Mouse (Mus musculus) lung, embryonic 14.5 days (tissue): ENCODE measurements around the gene Tram2. TPM values are rescaled to one million over a fixed set of nuclear protein-coding genes. Genes with fewer than 3 reads are reported as not detected.

ENCODE experiments used
- ATAC-seq: fragments of 200-750 bp; cut with Nextera tagmentation; 2 replicates; pipeline ENCODE4 v1.8.0; 2017; ENCODE audit warnings: mild to moderate bottlenecking, moderate TSS enrichment, moderate library complexity; ENCODE audit not compliant: insufficient read depth
- DNase-seq: peaks from one replicate; pipeline ENCODE4 v3.0.0-alpha.2; 2015
- H3K27ac ChIP-seq: fragments of 300-500 bp; sonication (generic); 2 replicates; pipeline ENCODE4 v1.5.1; 2014; ENCODE audit warnings: low read depth, mild to moderate bottlenecking, moderate library complexity
- H3K27me3 ChIP-seq: fragments of 300-500 bp; sonication (generic); 2 replicates; pipeline ENCODE4 v1.6.1; 2014; ENCODE audit warnings: low read length, control low read depth; ENCODE audit not compliant: insufficient read depth
- H3K36me3 ChIP-seq: fragments of 300-500 bp; sonication (generic); 2 replicates; pipeline ENCODE4 v1.6.1; 2014; ENCODE audit warnings: control low read depth; ENCODE audit not compliant: insufficient read depth
- H3K4me1 ChIP-seq: fragments of 300-500 bp; sonication (generic); 2 replicates; pipeline ENCODE4 v1.6.1; 2014; ENCODE audit warnings: antibody characterized with exemption, control low read depth; ENCODE audit not compliant: insufficient read depth
- H3K4me2 ChIP-seq: fragments of 300-500 bp; sonication (generic); 2 replicates; pipeline ENCODE4 v1.6.1; 2014; ENCODE audit warnings: mild to moderate bottlenecking
- H3K4me3 ChIP-seq: fragments of 300-500 bp; sonication (generic); 2 replicates; pipeline ENCODE4 v1.5.1; 2014; ENCODE audit warnings: low read depth, low read length
- H3K9ac ChIP-seq: fragments of 300-500 bp; sonication (generic); 2 replicates; pipeline ENCODE4 v1.6.1; 2014
- H3K9me3 ChIP-seq: fragments of 300-500 bp; sonication (generic); 2 replicates; pipeline ENCODE4 v1.6.1; 2016; ENCODE audit warnings: low read depth, low read length, control low read depth
- CTCF ChIP-seq: IDR thresholded peaks from 2 replicates; pipeline ENCODE4 v1.5.1; 2016; ENCODE audit warnings: antibody characterized with exemption, low read depth
- WGBS: fragments of 180-500 bp; shearing (Covaris S2); extraction: QIAGEN DNeasy Blood & Tissue Kit; methylation state at CpG from one replicate; pipeline ENCODE4 v1.1.7; 2014; 5-methylcytosine and 5-hydroxymethylcytosine counted together
- polyA plus RNA-seq: library from polyadenylated mRNA; unstranded; fragments of >200 nt; fragmentation: Nextera tagmentation; extraction: Ambion mirVana; gene quantifications from 2 replicates; pipeline ENCODE4 v1.2.1, GENCODE M21; 2014

Gene Tram2
- polyA plus RNA-seq, 1 experiment from 2014 or later, result 11.5 TPM

DNA sequence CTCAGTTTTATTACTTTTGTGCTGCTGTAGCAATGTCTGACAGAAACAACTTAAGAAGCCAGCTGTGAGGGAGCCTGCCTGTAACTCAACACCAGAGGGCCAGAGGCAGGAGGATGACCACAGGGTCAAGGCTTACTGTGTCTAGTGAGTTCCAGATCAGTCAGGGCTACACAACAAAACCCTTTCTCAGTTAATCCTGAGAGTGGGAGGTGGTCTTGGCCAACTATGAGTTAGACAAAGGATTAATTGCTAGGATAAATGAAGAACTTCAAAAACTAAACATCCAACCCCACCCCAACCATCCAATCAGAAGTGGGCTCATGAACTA is 45.3 kb downstream of the Tram2 start:
- Histone ChIP-seq H3K27ac (no peak overlapping the region), H3K4me2 (no peak overlapping the region), H3K9me3 (no peaks in the 10 kb centered on the region), H3K36me3 (no peaks in the 10 kb centered on the region), H3K4me3 (no peak overlapping the region), H3K27me3 (no peaks in the 10 kb centered on the region), H3K9ac (no peak overlapping the region), H3K4me1 (no peaks in the 10 kb centered on the region)
- ATAC-seq (no peak), DNase-seq (no peak)
- no peak for TF ChIP-seq CTCF

DNA sequence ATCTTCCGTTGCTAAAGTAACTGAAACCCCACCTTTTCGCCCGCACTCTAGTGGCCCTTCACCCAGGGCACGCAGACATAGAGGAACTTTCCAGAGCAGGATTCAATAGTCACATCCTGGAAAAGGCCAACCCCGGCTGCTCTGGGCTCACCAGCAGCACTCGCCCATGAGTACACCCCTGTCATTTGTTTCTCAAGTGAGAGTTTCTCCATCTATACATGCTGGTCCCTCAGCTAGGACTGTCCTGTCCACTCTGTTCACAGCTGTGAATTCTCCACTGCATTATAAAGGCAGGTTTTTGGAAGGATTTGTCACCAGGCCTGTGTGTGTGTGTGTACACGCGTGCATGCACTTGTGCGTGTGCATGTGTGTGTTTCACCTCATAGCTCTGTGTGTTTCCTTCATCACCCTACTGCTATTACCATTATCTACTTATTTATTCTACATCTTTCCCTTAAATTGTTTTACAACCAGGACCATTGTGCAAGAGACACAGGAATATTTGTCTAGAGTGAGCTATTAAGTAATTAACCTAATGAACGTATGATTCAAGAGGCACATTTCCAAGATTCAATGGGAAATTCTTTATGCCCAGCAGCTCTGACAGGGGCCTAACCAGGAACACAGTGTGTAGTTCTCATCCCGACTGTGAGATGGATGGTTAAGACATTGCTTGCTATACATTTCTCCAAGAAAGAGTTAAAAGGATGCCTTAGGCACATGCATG is 45.8 kb downstream of the Tram2 start:
- ATAC-seq (no peak), DNase-seq (no peak)

DNA sequence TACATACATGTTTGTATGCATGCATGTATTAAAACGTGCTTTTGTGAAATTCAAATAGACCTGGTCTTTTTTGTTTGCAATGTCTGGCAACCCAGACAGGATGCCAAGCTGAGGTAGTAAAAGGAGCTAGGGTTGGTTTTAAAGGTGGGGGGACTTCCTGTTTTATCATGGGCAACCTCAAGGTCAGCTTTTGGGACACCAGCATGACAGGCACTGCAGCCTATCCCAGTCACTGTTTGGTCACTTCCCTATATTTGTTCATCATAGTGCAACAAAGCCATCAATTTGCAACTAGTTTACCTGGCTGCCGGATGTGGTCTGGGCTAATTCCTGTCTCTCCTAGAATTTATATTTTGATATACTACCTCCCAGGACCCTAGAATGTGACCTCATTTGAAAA is 47.4 kb downstream of the Tram2 start:
- ATAC-seq (no peak), DNase-seq (no peak)
- TF ChIP-seq CTCF, result no peak
- H3K4me3 ChIP-seq, result no peak overlapping the region
- H3K4me2 ChIP-seq, result no peak overlapping the region
- H3K27ac ChIP-seq, result no peak overlapping the region
- no peaks in the 10 kb centered on the region for H3K4me1 ChIP-seq
- H3K36me3 ChIP-seq, result no peaks in the 10 kb centered on the region
- H3K27me3 ChIP-seq, result no peaks in the 10 kb centered on the region
- no peaks in the 10 kb centered on the region for H3K9me3 ChIP-seq
- H3K9ac ChIP-seq, result no peak overlapping the region
- 82% methylated on average over 2 of the region's 2 CpGs for WGBS

More for the DNA sequence above, 45.8 kb downstream of the Tram2 start:
- Histone ChIP-seq H3K9me3 (no peaks in the 10 kb centered on the region), H3K4me3 (no peak overlapping the region), H3K9ac (no peak overlapping the region), H3K36me3 (no peaks in the 10 kb centered on the region), H3K27me3 (no peaks in the 10 kb centered on the region), H3K27ac (no peak overlapping the region), H3K4me1 (no peaks in the 10 kb centered on the region), H3K4me2 (no peak overlapping the region)
- no peak for TF ChIP-seq CTCF
- WGBS, result 89% methylated on average over 11 of the region's 11 CpGs

DNA sequence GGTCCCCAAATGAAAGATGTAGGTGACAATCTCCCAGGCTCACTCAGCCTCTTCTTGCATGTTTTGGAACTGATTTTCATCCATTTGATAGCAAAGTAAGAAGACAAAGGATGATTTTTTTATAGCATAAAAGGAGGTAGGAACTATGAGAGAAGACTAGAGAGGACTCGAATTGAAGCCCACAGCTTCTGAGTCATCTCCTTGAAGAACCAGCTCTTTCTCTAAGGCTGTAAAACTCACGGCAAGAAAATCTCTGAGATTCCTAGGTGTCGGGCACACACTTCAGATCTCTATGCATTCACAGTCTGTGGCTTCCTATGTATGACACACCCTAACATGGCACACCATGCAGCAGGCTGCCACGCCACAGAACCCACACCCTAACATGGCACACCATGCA is 50.0 kb downstream of the Tram2 start:
- 87% methylated on average over 4 of the region's 4 CpGs for WGBS
- H3K4me2 ChIP-seq, result no peak overlapping the region
- ATAC-seq, result no peak
- DNase-seq, result no peak
- no peaks in the 10 kb centered on the region for H3K36me3 ChIP-seq
- TF ChIP-seq CTCF, result no peak
- no peaks in the 10 kb centered on the region for H3K9me3 ChIP-seq
- H3K4me1 ChIP-seq, result no peaks in the 10 kb centered on the region
- H3K4me3 ChIP-seq, result no peak overlapping the region
- no peak overlapping the region for H3K27ac ChIP-seq
- H3K9ac ChIP-seq, result no peak overlapping the region
- no peaks in the 10 kb centered on the region for H3K27me3 ChIP-seq

DNA sequence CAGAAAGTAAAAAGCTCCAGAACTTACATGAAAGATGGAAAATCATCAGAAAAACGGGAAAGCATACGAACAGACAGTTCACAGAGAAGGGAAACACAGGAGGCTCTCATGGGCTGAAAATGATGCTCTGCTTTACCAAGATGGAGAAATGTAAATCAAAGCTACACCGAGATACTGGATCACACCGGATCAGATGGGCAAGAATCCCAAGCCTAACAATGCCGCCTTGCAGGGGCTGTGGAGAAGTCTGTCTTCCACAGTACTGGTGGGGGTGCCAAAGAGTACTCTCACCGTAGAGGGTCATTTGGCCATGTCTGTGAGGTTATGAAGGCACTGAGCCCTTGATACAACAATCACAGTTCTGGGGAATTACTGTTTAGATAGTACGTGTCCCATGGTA is 52.5 kb downstream of the Tram2 start:
- Histone ChIP-seq H3K9ac (no peak overlapping the region), H3K4me1 (no peaks in the 10 kb centered on the region), H3K27ac (no peak overlapping the region), H3K4me3 (no peak overlapping the region), H3K27me3 (no peaks in the 10 kb centered on the region), H3K36me3 (no peaks in the 10 kb centered on the region), H3K9me3 (no peaks in the 10 kb centered on the region), H3K4me2 (no peak overlapping the region)
- DNase-seq, result no peak
- WGBS, result 76% methylated on average over 7 of the region's 7 CpGs
- no peak for ATAC-seq
- no peak for TF ChIP-seq CTCF

DNA sequence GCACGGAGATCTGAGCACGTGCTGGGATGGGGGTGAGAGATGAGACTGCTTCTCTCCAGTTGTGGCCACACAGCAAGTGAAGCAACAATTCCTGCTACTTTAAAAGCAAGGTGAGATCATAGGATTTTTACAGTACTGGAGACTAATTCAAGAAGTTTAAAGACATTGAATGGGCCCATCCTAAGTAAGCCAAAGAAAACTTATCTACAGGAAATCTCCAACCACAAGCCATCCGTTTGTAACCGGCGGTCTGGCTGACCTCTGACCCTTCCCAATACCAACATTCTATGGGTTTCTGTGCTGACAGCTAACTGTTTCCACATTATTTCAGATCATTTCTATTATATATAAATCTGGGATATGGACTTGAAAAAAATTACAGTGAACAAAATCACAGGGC is 53.8 kb downstream of the Tram2 start:
- WGBS, result 69% methylated on average over 5 of the region's 5 CpGs
- Histone ChIP-seq H3K27ac (no peak overlapping the region), H3K27me3 (no peaks in the 10 kb centered on the region), H3K4me1 (no peaks in the 10 kb centered on the region), H3K36me3 (no peaks in the 10 kb centered on the region), H3K9ac (no peak overlapping the region), H3K4me2 (no peak overlapping the region), H3K9me3 (no peaks in the 10 kb centered on the region), H3K4me3 (no peak overlapping the region)
- DNase-seq (no peak), ATAC-seq (no peak)
- no peak for TF ChIP-seq CTCF

DNA sequence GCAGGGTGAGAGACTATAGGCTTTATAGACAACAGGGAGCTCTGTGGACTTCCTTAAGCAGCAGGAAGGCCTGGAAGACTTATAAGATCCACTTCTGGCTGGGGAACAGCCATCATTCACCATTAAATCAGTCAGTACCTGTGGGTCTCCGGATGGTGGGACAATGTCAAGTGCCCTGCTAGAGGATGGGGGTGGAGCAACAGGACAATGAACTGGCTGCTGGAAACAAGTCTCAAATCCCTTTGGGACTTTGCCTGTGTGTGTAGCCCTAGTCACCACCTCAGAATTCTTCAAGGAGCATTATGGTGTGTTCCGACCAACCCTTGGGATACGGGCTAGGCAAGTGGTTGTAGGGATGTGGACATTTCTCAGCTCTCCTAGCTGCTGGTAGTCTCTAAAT is 55.9 kb downstream of the Tram2 start:
- Histone ChIP-seq H3K27ac (no peak overlapping the region), H3K4me3 (no peak overlapping the region), H3K36me3 (no peaks in the 10 kb centered on the region), H3K27me3 (no peaks in the 10 kb centered on the region), H3K9me3 (no peaks in the 10 kb centered on the region), H3K4me1 (no peaks in the 10 kb centered on the region), H3K4me2 (no peak overlapping the region), H3K9ac (no peak overlapping the region)
- WGBS, result 90% methylated on average over 3 of the region's 3 CpGs
- TF ChIP-seq CTCF, result no peak
- DNase-seq (no peak), ATAC-seq (no peak)

DNA sequence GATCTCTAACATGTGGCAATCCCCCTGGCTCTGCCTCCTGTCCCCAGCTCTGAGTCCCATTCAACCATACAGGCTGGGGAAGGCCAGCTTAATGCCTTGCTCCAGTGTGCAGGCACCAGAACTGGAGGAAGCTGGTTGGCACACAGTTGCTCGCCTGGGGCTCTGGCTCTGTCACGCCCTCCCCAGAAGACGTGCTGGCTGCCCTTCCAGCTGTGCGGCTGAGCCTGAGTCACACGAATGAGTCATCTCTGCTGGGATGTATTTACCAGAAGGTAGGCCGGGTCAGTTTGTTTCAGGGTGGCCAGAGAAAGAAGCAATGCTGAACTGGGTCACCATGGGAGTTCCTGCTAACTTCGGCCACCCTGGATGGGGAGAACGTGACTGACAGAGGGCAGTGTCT is 64.6 kb downstream of the Tram2 start:
- peaks cover 27% of the 10 kb centered on the region for H3K36me3 ChIP-seq
- no peak overlapping the region for H3K4me2 ChIP-seq
- H3K4me3 ChIP-seq, result no peak overlapping the region
- no peak overlapping the region for H3K9ac ChIP-seq
- no peaks in the 10 kb centered on the region for H3K27me3 ChIP-seq
- H3K9me3 ChIP-seq, result no peaks in the 10 kb centered on the region
- H3K4me1 ChIP-seq, result no peaks in the 10 kb centered on the region
- DNase-seq (peak; percentile 14), ATAC-seq (0 out of 2 replicates have a peak, but pooled peaks have one; percentile 44)
- H3K27ac ChIP-seq, result no peak overlapping the region
- WGBS, result 50% methylated on average over 8 of the region's 8 CpGs
- no peak for TF ChIP-seq CTCF
